Mouse (Mus musculus) heart, embryonic 10.5 days (tissue): ENCODE results near the gene Gsk3b. TPM values are rescaled to one million over a fixed set of nuclear protein-coding genes. Genes with fewer than 3 reads are reported as not detected.

Experiments used
- DNase-seq: peaks from one replicate; pipeline ENCODE4 v3.0.0-alpha.2; 2017; ENCODE audit warnings: low spot score
- H3K27ac ChIP-seq: fragments of 300-500 bp; sonication (generic); 2 replicates; pipeline ENCODE4 v1.5.1; 2016; ENCODE audit warnings: mild to moderate bottlenecking
- H3K27me3 ChIP-seq: fragments of 300-500 bp; sonication (generic); 2 replicates; pipeline ENCODE4 v1.6.1; 2016; ENCODE audit warnings: mild to moderate bottlenecking; ENCODE audit not compliant: poor library complexity, insufficient read depth, severe bottlenecking
- H3K36me3 ChIP-seq: fragments of 300-500 bp; sonication (generic); 2 replicates; pipeline ENCODE4 v1.6.1; 2016; ENCODE audit warnings: mild to moderate bottlenecking, moderate library complexity
- H3K4me1 ChIP-seq: fragments of 300-500 bp; sonication (generic); 2 replicates; pipeline ENCODE4 v1.6.1; 2016; ENCODE audit warnings: mild to moderate bottlenecking
- H3K4me3 ChIP-seq: fragments of 300-500 bp; sonication (generic); 2 replicates; pipeline ENCODE4 v1.5.1; 2016; ENCODE audit warnings: mild to moderate bottlenecking, moderate library complexity
- H3K9me3 ChIP-seq: fragments of 300-500 bp; sonication (generic); 2 replicates; pipeline ENCODE4 v1.6.1; 2016; ENCODE audit warnings: mild to moderate bottlenecking, moderate library complexity
- WGBS: fragments of 180-500 bp; shearing (Covaris S2); methylation state at CpG from one replicate; pipeline ENCODE4 v1.1.7; 2016; 5-methylcytosine and 5-hydroxymethylcytosine counted together
- polyA plus RNA-seq: library from polyadenylated mRNA; unstranded; fragments of >200 nt; fragmentation: Nextera tagmentation; extraction: Ambion mirVana; gene quantifications from 2 replicates; pipeline ENCODE4 v1.2.1, GENCODE M21; 2016

The Gsk3b gene
- polyA plus RNA-seq, 1 experiment from 2014 or later, result 47.8 TPM

DNA sequence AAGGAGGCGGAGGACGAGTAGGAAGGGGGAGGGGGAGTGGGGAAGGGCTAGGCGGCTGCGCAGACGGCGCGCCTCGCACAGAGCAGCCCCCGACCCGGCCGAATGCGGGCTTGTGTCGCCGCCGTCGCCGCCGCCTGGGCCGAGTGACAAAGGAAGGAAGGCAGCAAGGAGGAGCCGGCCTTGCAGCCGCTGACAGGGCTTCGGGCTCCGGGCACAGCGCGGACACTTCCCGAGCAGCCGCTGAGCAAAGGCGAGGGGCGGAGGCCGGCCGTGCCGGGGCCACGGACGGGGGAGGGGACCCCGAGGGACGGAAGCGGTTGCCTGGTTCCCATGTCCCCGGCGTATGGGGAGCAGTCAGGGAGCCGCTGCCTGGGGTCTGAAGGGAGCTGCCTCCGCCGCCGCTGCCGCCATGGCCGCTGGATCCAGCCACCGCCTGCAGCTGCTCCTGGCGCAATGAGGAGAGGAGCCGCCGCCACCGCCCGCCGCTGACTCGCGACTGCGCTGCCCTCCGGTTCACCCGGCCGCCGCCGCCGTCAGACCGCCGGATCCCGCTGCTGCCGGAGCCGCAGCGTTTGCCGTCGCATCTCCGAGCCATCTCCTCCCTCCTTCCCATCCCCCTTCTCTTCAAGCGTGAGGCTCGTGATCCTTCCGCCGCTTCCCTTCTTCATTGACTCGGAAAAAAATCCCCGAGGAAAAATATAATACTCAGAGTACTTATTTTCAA, 808 bp downstream of the Gsk3b start:
- no peak for DNase-seq
- peaks cover 17% of the 10 kb centered on the region for H3K4me1 ChIP-seq
- no peaks in the 10 kb centered on the region for H3K9me3 ChIP-seq
- WGBS, result under 1% methylated on average over 57 of the region's 76 CpGs
- H3K36me3 ChIP-seq, result no peaks in the 10 kb centered on the region
- peak overlapping the region; percentile 93 for H3K4me3 ChIP-seq
- no peaks in the 10 kb centered on the region for H3K27me3 ChIP-seq
- H3K27ac ChIP-seq, result peak overlapping the region; percentile 99

DNA sequence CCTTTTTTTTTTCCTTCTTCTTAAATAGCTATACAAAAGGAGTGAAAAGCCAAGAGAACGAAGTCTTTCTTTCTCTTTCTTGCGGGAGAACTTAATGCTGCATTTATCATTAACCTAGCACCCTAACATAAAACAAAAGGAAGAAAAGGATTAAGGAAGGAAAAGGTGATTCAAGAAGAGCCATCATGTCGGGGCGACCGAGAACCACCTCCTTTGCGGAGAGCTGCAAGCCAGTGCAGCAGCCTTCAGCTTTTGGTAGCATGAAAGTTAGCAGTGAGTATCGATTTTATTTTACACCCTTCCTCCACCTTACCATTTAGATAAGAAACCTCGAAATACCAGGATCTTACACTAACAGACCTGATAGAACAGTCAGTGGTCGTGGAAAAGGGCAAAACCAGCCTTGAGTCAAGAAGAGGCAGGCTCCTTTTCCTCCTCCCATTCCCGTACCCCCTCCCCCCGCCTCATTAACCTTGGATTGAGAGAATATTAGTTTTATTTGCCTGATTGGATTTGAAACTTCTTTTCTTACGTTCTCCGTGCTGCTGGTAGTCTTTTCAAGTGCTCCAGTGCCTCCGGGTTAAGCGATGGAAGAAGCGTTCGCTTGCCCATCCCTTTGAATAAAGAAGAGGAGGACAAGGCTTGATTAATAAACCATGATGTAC, 1.7 kb downstream of the Gsk3b start:
- Histone ChIP-seq H3K4me1 (peaks cover 22% of the 10 kb centered on the region), H3K27ac (peak overlapping the region; percentile 99), H3K4me3 (peak overlapping the region; percentile 93), H3K36me3 (no peaks in the 10 kb centered on the region), H3K9me3 (no peaks in the 10 kb centered on the region), H3K27me3 (no peaks in the 10 kb centered on the region)
- WGBS, result under 1% methylated on average over 17 of the region's 17 CpGs
- DNase-seq, result no peak

DNA sequence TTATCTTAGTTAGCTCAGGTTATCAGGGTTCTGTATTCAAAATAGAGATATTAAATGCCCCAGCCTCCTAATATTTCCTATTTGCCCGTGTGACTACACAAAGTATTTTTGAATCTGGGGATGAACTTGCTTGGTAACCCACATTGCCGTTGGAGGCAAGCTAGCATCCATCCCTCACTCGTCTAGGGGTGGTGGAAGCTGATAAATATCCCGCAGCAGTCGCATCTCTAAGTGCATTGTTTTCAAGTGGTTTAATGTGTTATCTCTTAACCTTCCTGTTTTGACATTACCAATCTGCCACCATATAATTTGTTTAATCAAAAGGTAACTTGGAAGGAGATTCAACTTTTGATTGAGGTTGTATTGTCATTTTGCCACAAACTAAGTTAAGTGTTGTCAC, 2.2 kb downstream of the Gsk3b start:
- 0% methylated on average over 5 of the region's 5 CpGs for WGBS
- DNase-seq, result no peak
- Histone ChIP-seq H3K4me1 (peaks cover 27% of the 10 kb centered on the region), H3K4me3 (peak overlapping the region; percentile 93), H3K27me3 (no peaks in the 10 kb centered on the region), H3K36me3 (no peaks in the 10 kb centered on the region), H3K27ac (peak overlapping the region; percentile 99), H3K9me3 (no peaks in the 10 kb centered on the region)

DNA sequence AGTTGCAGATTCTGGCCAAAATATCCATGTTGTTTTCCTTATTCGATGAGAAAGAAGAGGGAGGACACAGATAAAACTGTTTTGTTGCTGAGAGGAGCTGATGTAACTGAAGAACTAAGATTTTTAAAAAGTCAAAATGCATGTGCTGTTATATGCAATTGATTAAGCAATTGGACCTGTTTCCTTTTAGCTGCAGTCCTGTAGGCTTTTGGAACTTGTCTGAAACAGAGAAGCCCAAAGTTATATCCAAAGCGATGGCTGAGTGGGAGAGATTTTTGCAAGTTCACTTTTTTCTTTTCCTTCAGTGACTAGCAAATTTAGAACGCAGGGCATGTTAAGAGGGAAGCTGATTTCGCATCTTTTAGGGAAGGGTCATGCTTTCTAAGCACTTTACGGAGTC, 2.9 kb downstream of the Gsk3b start:
- WGBS, result 31% methylated on average over 5 of the region's 5 CpGs
- H3K27me3 ChIP-seq, result no peaks in the 10 kb centered on the region
- H3K9me3 ChIP-seq, result no peaks in the 10 kb centered on the region
- DNase-seq, result no peak
- peaks cover 25% of the 10 kb centered on the region for H3K4me1 ChIP-seq
- 0 out of 2 replicates have a peak overlapping the region, but pooled peaks have one; percentile 16 for H3K27ac ChIP-seq
- H3K4me3 ChIP-seq, result peak overlapping the region; percentile 93
- H3K36me3 ChIP-seq, result no peaks in the 10 kb centered on the region

DNA sequence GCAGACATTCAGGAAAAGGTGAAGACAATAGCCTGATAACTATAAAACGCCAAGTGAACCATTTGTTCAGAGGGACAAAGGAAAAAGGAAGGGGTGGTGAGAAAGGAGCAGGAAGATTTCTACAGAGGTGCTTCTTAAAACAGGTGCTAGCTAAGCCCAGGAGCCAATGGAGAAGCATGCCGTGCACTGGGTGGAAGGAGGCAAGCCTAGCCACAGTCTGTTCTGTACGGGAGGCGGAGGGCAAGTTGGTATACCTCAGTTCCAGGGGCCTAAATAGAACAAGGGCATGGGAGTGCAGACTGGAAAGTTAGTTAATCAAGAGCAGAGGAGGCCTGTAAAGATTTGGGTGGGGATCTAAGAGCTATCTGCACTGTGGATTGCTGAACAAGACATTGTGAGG, 3.8 kb downstream of the Gsk3b start:
- H3K27me3 ChIP-seq, result no peaks in the 10 kb centered on the region
- WGBS, result 14% methylated on average over 4 of the region's 4 CpGs
- H3K4me3 ChIP-seq, result peak overlapping the region; percentile 93
- DNase-seq, result no peak
- no peaks in the 10 kb centered on the region for H3K9me3 ChIP-seq
- no peaks in the 10 kb centered on the region for H3K36me3 ChIP-seq
- H3K27ac ChIP-seq, result peak overlapping the region; percentile 74
- peaks cover 21% of the 10 kb centered on the region for H3K4me1 ChIP-seq

DNA sequence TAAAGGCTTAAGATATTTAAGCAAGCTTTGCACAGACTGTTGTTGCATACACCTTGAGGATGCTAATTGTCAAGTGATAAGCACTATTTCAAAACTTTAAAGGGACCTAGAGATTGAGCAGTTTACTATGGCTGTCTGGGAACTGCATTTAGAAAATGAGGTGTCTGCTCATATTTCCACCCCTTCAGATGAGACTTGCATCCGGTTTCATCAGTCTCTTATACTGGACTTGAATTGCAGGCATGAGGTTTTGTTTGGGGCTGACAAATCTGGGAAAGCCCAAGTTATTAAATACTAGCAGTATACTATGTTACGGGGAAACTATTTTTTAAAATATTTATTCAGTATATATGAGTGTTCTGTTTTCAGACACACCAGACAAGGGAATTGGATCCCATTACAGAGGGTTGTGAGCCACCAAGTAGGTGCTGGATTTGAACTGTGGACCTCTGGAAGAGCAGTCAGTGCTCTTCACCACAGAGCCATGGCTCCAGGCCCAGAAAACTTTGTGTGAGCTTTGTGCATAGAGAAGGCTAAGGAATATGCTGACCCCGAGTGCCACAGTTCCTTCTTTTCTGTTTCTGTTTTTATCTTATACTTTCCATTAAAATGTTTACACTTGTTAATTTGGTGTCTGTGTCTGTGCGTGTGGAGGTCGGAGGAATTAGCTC, 6.5 kb downstream of the Gsk3b start:
- Histone ChIP-seq H3K4me1 (peaks cover 21% of the 10 kb centered on the region), H3K27me3 (no peaks in the 10 kb centered on the region), H3K9me3 (no peaks in the 10 kb centered on the region), H3K36me3 (peaks cover 13% of the 10 kb centered on the region), H3K4me3 (no peak overlapping the region), H3K27ac (no peak overlapping the region)
- WGBS, result 74% methylated on average over 5 of the region's 5 CpGs
- DNase-seq, result no peak

DNA sequence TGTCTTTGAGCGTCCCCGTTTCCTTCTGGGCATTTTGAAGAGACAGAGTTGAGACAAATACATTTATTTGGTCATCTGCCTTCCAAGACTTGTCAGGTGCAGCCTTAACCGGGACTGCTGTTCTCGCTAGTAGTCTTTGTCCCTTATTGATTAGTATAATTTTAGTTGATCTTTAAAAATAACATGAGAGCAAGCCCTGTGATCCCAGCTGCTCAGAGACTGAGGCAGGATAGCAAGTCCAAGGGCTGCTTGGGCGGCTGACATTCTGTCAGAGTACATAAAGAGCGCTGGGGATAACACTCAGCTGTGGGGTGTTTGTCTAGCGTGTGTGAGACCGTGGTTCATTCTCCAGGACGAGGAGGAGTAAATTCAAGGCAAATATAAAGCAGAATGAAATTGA, 8.7 kb downstream of the Gsk3b start:
- no peaks in the 10 kb centered on the region for H3K27me3 ChIP-seq
- peaks cover 24% of the 10 kb centered on the region for H3K36me3 ChIP-seq
- H3K9me3 ChIP-seq, result no peaks in the 10 kb centered on the region
- H3K4me1 ChIP-seq, result peaks cover 24% of the 10 kb centered on the region
- WGBS, result 86% methylated on average over 9 of the region's 9 CpGs
- DNase-seq, result no peak
- no peak overlapping the region for H3K4me3 ChIP-seq
- no peak overlapping the region for H3K27ac ChIP-seq

DNA sequence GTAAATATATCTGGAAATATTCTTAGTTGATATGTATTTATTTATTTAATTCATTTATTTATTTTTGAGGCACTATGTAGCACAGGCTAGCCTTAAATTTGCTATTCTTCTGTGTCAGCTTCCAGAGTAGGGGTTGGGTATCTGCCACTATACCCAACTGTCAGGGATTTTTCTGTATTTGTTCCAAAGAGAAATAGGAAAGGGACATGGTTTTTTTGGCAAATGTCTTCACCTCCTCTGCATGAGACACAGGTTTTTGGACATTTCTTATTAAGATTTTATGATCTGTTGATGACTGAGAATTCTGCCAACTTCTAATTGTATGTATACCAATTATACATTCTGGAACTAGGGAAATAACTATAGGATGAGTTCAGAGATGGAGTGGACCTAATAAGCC, 10.5 kb downstream of the Gsk3b start:
- Histone ChIP-seq H3K27ac (no peak overlapping the region), H3K27me3 (no peaks in the 10 kb centered on the region), H3K36me3 (peaks cover 24% of the 10 kb centered on the region), H3K4me1 (peaks cover 15% of the 10 kb centered on the region), H3K4me3 (no peak overlapping the region), H3K9me3 (no peaks in the 10 kb centered on the region)
- no peak for DNase-seq

DNA sequence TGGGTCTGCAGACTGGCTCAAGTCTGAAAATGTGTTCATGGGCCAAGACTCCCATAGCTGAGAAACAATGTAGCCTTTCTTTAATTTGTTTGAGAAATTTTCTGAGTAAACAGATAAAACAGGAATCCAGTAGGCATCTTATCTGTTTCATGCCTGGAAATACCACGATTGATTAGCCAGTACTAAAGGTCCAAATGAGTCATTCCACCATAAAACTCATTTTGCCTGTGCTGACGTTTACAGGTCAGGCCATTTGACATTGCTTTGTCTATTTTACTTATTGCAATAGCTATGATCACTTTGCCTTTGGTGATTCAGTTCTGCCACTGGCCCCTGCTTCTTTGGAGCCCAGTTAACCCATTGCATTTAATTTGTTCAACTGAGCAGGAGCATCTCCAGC, 11.8 kb downstream of the Gsk3b start:
- no peak overlapping the region for H3K4me3 ChIP-seq
- WGBS, result 72% methylated on average over 2 of the region's 2 CpGs
- H3K27me3 ChIP-seq, result no peaks in the 10 kb centered on the region
- H3K27ac ChIP-seq, result no peak overlapping the region
- H3K9me3 ChIP-seq, result no peaks in the 10 kb centered on the region
- DNase-seq, result no peak
- peaks cover 10% of the 10 kb centered on the region for H3K4me1 ChIP-seq
- peaks cover 24% of the 10 kb centered on the region for H3K36me3 ChIP-seq

DNA sequence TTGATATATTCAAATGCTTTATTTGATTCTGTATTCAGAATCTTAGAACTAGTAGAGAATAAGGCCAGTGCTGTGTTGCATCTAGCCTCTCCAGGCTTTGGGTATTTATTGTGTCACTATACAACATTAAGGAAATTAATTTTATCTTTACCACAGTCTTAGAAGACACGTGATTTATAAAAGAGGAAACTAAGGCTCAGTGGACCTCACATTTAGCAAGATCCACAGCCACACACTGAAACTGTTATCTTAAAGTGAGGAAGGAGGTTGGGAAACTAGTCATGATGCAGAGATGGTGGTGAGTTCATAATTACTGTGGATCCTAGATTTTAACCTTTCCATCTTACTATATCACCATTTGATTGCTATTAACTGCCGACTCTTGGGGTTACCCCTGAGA, 16.7 kb downstream of the Gsk3b start:
- Histone ChIP-seq H3K4me3 (no peak overlapping the region), H3K27ac (no peak overlapping the region), H3K36me3 (peaks cover 14% of the 10 kb centered on the region; the same call in 1 of the 2 replicates), H3K4me1 (peaks cover 16% of the 10 kb centered on the region), H3K27me3 (no peaks in the 10 kb centered on the region), H3K9me3 (no peaks in the 10 kb centered on the region)
- no peak for DNase-seq
- WGBS, result 66% methylated on average over 2 of the region's 2 CpGs

DNA sequence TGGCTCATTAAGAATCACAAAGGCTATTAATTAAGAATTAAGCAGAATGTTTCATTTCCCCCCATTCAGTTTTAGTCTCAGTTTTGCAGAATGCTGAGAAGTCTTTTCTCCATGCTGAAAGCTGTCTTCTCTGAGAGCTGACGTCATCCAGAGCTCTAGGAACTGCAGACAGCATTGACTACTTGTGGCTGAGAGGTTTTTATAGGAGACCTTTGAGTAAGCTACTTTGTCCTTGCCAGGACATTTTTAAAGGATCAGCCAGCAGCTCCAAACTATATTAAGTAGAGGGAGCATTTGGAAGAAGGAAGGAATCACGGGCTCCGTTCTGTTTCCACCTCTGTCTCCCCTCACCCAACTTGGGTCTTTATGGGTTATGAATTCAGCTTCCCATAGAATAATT, 17.7 kb downstream of the Gsk3b start:
- Histone ChIP-seq H3K36me3 (0 out of 2 replicates have a peak, but pooled peaks cover 5% of the 10 kb centered on the region), H3K9me3 (no peaks in the 10 kb centered on the region), H3K27ac (no peak overlapping the region), H3K4me1 (peaks cover 19% of the 10 kb centered on the region), H3K27me3 (no peaks in the 10 kb centered on the region), H3K4me3 (no peak overlapping the region)
- no peak for DNase-seq
- WGBS, result 42% methylated on average over 3 of the region's 3 CpGs

DNA sequence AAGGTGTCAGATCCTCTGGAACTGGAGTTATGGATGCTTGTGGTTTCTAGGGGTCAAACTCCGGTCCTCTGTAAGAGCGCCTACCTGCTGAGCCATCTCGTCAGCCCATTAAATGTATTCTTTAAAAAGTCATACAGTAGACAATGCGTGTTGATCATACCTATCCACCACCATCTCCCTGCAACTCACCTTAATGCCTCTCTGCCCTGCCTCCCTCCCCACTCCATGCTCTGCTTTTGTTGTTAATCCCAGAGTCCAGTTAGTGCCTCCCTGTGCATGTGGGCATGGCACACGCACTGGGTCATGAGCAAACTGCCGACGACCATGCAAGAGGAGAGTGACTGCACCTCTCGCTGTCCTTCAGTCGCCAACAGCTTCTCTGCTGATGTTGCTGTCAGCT, 21.2 kb downstream of the Gsk3b start:
- Histone ChIP-seq H3K27me3 (no peaks in the 10 kb centered on the region), H3K36me3 (peaks cover 13% of the 10 kb centered on the region), H3K27ac (no peak overlapping the region), H3K9me3 (no peaks in the 10 kb centered on the region), H3K4me3 (no peak overlapping the region), H3K4me1 (peaks cover 43% of the 10 kb centered on the region)
- no peak for DNase-seq
- 86% methylated on average over 9 of the region's 9 CpGs for WGBS

DNA sequence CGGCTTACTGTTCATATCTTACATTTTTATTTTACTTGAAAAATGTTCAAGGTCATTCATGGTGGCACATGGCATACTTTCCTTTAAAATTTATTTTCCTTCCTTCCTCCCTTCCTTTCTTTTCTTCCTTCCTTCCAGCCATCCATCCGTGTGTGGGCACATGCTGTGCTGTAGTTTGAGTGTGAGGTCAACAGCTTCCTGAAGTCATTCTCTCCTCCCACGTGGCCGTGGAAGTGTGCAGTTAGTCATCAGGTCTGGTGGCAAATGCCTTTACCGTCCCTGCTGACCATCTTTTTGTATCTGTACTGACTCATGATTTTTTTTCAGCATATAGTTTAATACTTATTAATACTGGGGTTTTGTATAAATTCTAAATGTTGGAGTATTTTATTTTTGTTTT, 21.8 kb downstream of the Gsk3b start:
- 46% methylated on average over 5 of the region's 5 CpGs for WGBS
- peaks cover 43% of the 10 kb centered on the region for H3K4me1 ChIP-seq
- H3K27me3 ChIP-seq, result no peaks in the 10 kb centered on the region

More for the DNA sequence above, 21.8 kb downstream of the Gsk3b start:
- Histone ChIP-seq H3K9me3 (no peaks in the 10 kb centered on the region), H3K36me3 (peaks cover 13% of the 10 kb centered on the region), H3K27ac (no peak overlapping the region), H3K4me3 (no peak overlapping the region)
- no peak for DNase-seq
